Mouse (Mus musculus) frontal cortex, postnatal 25 days (tissue): Measurements from ENCODE around the gene Pla2g4c.
"Not testable (repeated sequence)": the region's sequence is repeated elsewhere in the genome, so short reads cannot be mapped to it uniquely, and the experiment has no call there.

Experiments
- DNase-seq, 2 experiments: peaks; one replicate each; pipeline ENCODE4 v3.0.0; 2022; ENCODE audit warnings: low spot score in 2 of 2

The Pla2g4c gene

GRCm38 (mm10) chr7:13324316-13324715, at the start of gene Pla2g4c:
Pla2g4c (plus strand) TSS chr7:13324655.
- no peak for DNase-seq

DNA sequence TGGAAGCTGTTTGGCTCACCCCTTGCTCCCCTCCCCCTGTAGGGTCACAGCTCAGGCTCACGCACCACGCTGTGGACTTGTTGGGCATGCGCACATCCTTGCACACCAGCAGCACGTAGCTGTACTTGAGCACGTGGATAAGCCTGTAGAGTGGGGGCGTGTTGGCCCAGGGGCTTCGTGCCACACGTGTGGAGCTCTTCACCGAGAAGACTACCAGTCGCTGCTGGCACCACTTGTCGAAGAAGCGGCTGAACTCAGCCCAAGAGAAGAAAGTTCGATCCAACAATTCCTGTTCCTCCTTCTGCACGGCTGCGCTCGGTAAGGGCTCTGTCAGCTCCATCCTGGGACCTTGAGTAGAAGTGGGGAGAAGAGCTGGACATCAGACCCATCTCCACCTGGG, 47.4 kb upstream of the Pla2g4c start, which contains the start of gene Lig1:
Lig1 (plus strand) TSS at position 203 of the 400 bp plus-strand sequence.
- DNase-seq = no peak

DNA sequence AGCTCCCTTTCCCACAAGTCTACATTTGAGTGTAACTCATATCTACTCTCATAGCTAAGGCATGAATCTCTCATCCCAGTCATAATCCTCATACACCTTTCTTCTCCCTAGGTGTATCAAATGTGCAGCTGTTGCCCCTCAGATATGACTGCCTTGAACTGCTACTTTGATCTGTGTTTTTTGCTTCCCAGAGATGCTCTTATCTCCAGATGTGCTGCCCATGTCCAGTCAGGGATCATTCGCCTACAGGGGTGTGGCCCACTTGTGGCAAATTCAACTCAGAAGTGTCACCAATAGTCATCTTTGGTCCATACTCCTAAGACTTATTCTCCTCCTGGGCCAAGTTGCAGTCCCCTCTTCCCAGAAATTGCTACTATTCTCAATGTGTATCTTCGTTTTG, 46.6 kb upstream of the Pla2g4c start:
- DNase-seq = no peak

- peak; percentile 85 to 90 for DNase-seq
These were observed 46.1 kb upstream of the Pla2g4c start, which contains the start of gene Zswim9 for GRCm38 (mm10) chr7:13278308-13278891. Zswim9 (minus strand) TSS chr7:13278721.

DNA sequence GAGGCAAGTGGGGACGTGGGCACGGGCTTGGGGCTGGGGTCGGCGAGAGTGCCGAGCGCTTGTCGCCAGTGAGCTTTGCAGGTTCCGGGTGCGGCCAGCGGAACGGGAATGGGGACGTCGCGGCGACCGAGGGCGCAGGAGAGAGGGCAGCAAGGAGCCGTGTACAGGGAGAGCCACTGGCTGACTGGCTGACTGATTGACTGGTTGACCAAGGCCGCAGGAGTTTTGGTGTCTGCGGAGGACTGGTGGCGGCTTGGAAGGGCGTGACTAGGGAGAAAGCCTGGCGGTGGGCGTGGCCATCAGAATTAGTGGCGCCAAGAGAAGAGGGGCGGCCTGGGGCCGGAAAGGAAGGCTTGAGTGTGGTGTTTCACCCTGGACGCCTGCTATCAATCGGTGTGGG, 45.5 kb upstream of the Pla2g4c start:
- not testable (repeated sequence) for DNase-seq

GRCm38 (mm10) chr7:13288621-13289020, 35.8 kb upstream of the Pla2g4c start:
- peak in 1 of 2 experiments; percentile 9 for DNase-seq

GRCm38 (mm10) chr7:13290041-13290675, 34.3 kb upstream of the Pla2g4c start:
- no peak for DNase-seq

- no peak for DNase-seq
These were observed 33.1 kb upstream of the Pla2g4c start for GRCm38 (mm10) chr7:13291370-13291769.

DNA sequence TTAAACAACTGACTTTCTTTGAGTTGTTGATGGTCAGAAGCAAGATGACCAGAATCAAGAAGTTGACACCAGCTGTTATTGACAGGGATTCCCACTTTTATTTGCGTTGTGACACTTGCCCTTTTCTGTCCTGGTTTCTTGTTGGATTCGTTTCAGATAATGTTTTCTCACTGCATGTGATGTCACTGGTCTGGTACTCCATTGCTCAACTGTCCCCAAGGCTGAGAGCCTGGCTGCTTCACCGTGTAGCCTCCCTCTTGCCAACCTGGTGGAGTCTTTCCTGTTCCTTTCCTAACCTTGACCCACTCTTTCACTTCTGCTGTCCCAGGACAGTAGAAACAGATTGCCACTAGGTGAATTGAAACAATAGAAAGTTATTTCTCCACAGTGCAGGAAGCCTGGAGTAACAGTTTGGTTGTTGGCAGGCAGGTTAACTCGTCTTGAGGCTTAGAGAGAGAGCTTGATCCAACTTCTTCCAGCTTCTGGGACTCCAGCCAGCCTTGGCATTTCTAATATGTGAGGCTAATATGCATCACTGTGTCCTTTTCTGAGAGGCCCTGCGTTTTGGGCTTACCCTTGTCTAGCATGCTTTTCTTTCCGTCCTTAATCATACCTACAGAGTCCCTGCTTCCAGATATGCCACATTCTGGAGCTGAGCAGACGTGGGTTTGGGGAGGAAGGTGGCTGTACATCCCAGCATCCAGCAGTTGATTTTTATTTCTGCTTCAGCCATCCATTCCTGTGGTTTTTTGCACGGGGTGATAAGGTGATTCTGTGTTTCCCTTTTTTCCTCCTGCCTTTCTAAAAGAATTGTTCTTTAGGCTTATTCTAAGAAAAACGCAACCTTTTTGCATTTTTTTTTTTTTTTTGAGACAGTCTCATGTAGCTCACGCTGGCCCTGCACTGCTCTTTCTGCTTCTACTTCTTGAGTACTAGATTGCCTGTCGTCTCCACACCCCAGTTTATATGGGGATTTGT, 30.3 kb upstream of the Pla2g4c start:
- DNase-seq = no peak

DNA sequence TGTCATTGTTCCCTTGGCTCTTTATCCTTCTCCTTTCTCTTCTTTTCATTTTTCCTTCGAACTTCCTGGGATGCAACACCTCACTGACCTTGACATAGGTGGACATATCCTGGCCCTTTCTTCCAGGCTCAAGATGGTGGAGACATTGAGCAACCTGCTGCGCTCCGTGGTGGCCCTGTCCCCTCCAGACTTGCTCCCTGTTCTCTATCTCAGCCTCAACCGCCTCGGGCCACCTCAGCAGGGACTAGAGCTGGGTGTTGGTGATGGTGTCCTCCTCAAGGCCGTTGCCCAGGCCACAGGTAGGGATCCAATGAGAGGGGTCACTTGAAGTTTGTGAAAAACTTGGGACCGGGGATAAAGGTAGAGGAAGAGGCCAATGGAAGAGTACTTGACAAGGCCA, 29.2 kb upstream of the Pla2g4c start:
- no peak for DNase-seq

- no peak for DNase-seq
These were observed 26.8 kb upstream of the Pla2g4c start for GRCm38 (mm10) chr7:13297636-13298035.

DNA sequence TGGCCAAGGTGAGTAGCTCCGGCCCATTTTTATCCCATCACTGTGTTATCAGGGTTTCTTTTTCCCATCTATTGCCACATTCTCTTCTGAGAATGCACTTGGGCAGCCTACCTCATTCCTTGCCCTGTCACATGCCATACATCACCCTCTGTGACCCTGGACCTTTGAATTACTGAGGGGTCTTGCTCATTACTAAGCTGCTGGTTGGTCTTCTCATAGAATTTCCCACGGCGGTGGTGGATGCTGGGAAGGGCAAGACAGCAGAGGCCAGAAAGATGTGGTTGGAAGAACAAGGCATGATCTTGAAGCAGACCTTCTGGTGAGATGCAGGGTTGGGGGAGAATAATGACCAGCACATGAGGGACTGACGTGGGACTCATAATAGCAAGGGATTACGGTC, 25.6 kb upstream of the Pla2g4c start:
- DNase-seq = no peak

DNA sequence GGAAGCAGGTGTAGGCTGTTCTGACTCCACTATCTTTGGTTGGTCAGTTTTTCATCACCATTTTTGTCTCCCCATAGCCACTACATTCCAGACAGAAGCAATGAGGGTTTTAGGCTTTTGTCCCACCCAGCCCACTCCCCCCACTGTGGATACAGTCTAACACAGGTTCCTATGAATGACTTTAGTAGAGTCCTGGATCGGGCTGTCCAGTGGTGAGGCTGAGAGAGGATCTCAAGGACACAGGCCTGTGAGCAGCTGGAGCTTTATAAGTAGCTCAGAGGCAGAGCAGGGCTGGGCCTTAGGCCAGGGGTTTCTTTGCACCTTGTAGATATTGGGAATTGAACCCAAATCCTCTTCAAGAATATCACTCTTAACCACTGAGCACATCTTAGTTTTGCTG, 22.8 kb upstream of the Pla2g4c start:
- DNase-seq = no peak

- no peak for DNase-seq
These were observed 21.7 kb upstream of the Pla2g4c start for GRCm38 (mm10) chr7:13302780-13303179.

GRCm38 (mm10) chr7:13303372-13303771, 21.1 kb upstream of the Pla2g4c start:
- no peak for DNase-seq

DNA sequence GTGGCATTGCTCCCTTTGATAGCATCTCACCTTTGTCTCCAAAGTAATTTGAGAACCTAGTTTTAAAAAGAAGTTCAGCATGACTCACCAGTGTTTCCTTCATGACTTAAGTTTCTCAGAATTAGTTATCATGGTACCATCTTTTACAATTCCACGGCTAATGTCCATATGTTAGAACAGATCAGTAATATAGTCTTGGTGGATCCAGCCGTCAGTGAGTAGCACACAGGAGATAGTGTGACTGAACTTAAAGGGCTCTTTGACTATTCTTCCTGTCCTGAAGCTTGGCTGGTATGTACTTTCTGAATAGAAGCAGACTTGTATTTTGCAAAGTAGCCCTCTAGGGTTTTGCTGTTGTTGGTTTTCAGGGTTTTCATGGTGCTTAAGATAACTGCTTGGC, 15.0 kb upstream of the Pla2g4c start:
- no peak for DNase-seq

DNA sequence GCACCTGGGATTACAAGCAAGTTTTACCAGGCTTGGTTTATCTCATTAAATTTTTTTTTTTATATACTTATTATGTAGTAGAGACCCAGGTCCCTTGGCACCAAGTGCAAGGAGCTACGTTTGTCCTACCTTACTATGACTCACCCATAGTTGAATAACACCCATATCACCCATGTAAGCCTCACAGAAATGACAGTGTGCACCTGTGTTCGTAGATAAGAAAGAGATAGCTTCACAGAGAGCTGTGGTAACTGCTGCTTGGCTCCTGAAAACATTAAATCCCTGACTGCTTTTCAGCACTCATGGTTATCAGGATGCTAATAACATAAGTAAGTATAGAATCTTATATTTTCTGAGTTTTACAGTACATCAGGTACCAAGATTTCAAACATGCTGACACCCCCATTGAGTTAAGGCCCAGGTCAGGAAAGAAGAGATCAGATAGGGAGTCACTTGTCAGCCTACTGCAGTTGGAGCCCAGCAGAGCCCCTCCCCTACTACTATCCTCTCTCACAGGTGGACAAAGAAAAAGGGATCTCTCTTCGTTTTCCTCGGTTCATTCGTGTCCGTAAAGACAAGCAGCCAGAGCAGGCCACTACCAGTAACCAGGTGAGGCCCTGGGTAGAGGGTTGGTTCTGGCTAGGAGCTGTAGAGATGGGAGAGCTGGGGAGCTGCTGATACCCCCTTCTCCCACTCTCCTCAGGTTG, 13.8 kb upstream of the Pla2g4c start:
- no peak for DNase-seq

DNA sequence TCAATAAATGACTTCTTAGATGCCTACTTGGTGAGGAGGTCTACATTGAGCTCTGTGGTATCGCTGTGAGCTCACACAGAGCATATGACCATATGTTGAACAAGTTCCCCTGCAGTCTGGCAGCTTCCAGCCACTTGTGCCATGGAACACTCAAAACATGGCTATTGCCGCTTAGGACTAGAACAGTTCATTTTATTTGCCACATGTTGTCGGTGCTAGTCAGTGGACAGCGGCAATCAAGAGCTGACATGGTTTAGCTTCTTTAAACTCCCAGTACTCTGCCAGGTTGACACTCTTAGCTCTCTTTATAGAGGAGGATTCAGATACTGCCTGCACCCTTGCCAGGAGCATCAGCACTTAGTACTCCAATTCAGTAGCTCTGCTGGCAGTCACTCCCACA, 13.1 kb upstream of the Pla2g4c start:
- DNase-seq = no peak

DNA sequence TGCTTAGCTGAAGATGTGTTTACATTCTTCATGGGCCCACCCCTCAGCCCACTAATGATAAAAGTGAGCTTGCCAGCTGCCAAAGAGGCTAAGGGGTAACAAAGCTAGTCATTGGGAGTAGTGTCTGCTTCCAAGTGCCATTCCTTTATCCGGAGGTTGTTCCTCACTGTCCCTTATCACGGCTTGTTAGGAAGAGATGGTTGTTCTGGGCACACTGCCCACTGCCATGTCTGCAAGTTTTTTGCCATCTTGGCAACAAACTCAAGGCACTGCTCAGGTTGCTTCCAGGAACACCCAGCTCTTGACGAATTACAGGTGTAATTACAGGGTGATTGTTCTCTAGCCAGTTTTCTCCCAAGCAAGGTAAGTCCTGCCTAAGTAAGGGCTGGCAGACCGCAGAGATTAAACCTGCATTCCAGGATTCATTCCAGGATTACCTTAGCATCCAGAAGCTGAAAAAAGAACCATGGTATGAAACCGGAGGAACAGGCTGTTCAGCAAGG, 10.3 kb upstream of the Pla2g4c start:
- no peak for DNase-seq

GRCm38 (mm10) chr7:13321424-13321823, 3.0 kb upstream of the Pla2g4c start:
- no peak for DNase-seq

- no peak for DNase-seq
These were observed 6.1 kb downstream of the Pla2g4c start for GRCm38 (mm10) chr7:13330575-13330974.

DNA sequence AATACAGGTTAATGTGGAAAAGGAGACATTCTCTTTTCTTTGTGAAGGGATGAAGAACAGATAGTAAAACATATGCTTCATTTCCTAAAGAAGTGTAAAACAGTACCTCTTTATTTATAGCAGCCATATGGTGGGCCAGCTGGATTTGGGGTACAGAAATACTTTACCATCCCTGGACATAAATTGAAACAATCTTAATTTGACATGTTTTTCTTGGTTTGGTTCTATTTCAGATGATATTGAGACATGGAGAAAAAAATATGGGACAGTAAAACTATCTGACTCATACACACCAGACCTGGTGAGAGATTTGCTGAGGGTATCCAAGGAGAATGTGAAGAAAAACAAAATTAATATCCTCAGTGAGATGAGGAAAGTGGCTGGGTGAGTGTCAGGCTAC, 31.5 kb downstream of the Pla2g4c start:
- peak in 1 of 2 experiments; percentile 15 for DNase-seq
